Mouse (Mus musculus) lung, postnatal 0 days (tissue): ENCODE results near the gene Apobec4. TPM values are rescaled to one million over a fixed set of nuclear protein-coding genes. Genes with fewer than 3 reads are reported as not detected.

Experiments
- ATAC-seq: fragments of 200-750 bp; cut with Nextera tagmentation; 2 replicates; pipeline ENCODE4 v1.8.0; 2017; ENCODE audit warnings: moderate library complexity
- DNase-seq: peaks from one replicate; pipeline ENCODE4 v3.0.0-alpha.2; 2016; ENCODE audit warnings: low spot score
- H3K27ac ChIP-seq: fragments of 300-500 bp; sonication (generic); 2 replicates; pipeline ENCODE4 v1.5.1; 2014; ENCODE audit warnings: antibody characterized with exemption, mild to moderate bottlenecking, low read length, mixed read lengths
- H3K27me3 ChIP-seq: fragments of 300-500 bp; sonication (generic); replicated peaks from 2 replicates; pipeline ENCODE4 v1.6.1; 2014; ENCODE audit warnings: low read length, mixed read lengths; ENCODE audit not compliant: insufficient read depth
- H3K36me3 ChIP-seq: fragments of 300-500 bp; sonication (generic); 2 replicates; pipeline ENCODE4 v1.6.1; 2014; ENCODE audit warnings: low read length, mixed read lengths; ENCODE audit not compliant: insufficient read depth
- H3K4me1 ChIP-seq: fragments of 300-500 bp; sonication (generic); 2 replicates; pipeline ENCODE4 v1.6.1; 2014; ENCODE audit warnings: antibody characterized with exemption, low read depth, low read length, mixed read lengths; ENCODE audit not compliant: insufficient read depth
- H3K4me2 ChIP-seq: fragments of 300-500 bp; sonication (generic); replicated peaks from 2 replicates; pipeline ENCODE4 v1.6.1; 2014; ENCODE audit warnings: low read depth, mild to moderate bottlenecking, low read length, moderate library complexity, mixed read lengths
- H3K4me3 ChIP-seq: fragments of 300-500 bp; sonication (generic); 2 replicates; pipeline ENCODE4 v1.5.1; 2014; ENCODE audit warnings: low read depth, low read length
- H3K9ac ChIP-seq: fragments of 300-500 bp; sonication (generic); replicated peaks from 2 replicates; pipeline ENCODE4 v1.6.1; 2014; ENCODE audit warnings: low read depth, mild to moderate bottlenecking
- H3K9me3 ChIP-seq: fragments of 300-500 bp; sonication (generic); 2 replicates; pipeline ENCODE4 v1.6.1; 2016; ENCODE audit warnings: low read length, mixed read lengths
- CTCF ChIP-seq: IDR thresholded peaks from 2 replicates; pipeline ENCODE4 v1.5.1; 2016; ENCODE audit warnings: antibody characterized with exemption, mild to moderate bottlenecking
- EP300 ChIP-seq: IDR thresholded peaks from 2 replicates; pipeline ENCODE4 v1.6.1; 2016; ENCODE audit warnings: antibody characterized with exemption, mild to moderate bottlenecking, control low read depth
- WGBS: fragments of 180-500 bp; shearing (Covaris S2); extraction: QIAGEN DNeasy Blood & Tissue Kit; methylation state at CpG from one replicate; pipeline ENCODE4 v1.1.7; 2014; 5-methylcytosine and 5-hydroxymethylcytosine counted together
- polyA plus RNA-seq: library from polyadenylated mRNA; unstranded; fragments of >200 nt; fragmentation: Nextera tagmentation; extraction: Ambion mirVana; gene quantifications from 2 replicates; pipeline ENCODE4 v1.2.1, GENCODE M21; 2015

Apobec4 gene
- polyA plus RNA-seq, 1 experiment from 2014 or later = 0.74 TPM

GRCm38 (mm10) chr1:152786953-152787352 lies 36.6 kb downstream of the Apobec4 start:
- Histone ChIP-seq H3K4me2 (no peak overlapping the region), H3K27me3 (no peaks in the 10 kb centered on the region), H3K9me3 (no peaks in the 10 kb centered on the region), H3K27ac (no peak overlapping the region), H3K4me3 (no peak overlapping the region), H3K9ac (no peak overlapping the region), H3K4me1 (no peaks in the 10 kb centered on the region), H3K36me3 (no peaks in the 10 kb centered on the region)
- WGBS = 69% methylated on average over 4 of the region's 4 CpGs
- peak; percentile 67 for DNase-seq
- peak; percentile 31 for ATAC-seq
- TF ChIP-seq EP300 (peak; percentile 18; the same call in 1 of the 2 replicates), CTCF (no peak)

- 53% methylated on average over 4 of the region's 4 CpGs for WGBS
Observed at GRCm38 (mm10) chr1:152788121-152788660, 37.8 kb downstream of the Apobec4 start.

DNA sequence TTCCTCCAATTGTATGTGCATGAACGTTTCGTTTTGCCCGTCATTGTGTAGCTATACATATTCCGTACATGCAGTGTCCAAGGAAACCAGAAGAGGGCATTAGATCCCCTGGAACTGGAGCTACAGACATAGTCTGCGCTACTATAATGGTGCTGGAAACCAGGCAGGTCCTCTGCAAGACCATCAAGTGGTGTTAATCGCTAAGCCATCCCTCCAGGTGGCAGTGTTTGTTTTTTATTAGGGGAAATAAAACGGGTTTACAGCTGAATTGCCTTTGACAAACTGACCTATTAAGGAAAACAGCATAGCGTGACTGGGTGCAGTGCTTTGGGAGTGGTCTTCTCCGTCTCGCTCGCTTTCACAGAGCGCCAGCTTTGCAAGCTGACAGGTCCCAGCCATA lies 39.9 kb downstream of the Apobec4 start:
- H3K9me3 ChIP-seq = no peaks in the 10 kb centered on the region

More at GRCm38 (mm10) chr1:152788121-152788660, 37.8 kb downstream of the Apobec4 start:
- Histone ChIP-seq H3K9ac (no peak overlapping the region), H3K4me2 (no peak overlapping the region), H3K27me3 (no peaks in the 10 kb centered on the region), H3K4me3 (no peak overlapping the region), H3K27ac (no peak overlapping the region), H3K36me3 (no peaks in the 10 kb centered on the region), H3K4me1 (no peaks in the 10 kb centered on the region), H3K9me3 (no peaks in the 10 kb centered on the region)
- DNase-seq (no peak), ATAC-seq (no peak)
- TF ChIP-seq CTCF = no peak

GRCm38 (mm10) chr1:152790821-152791220 lies 40.5 kb downstream of the Apobec4 start:
- Histone ChIP-seq H3K9me3 (no peaks in the 10 kb centered on the region), H3K4me2 (no peak overlapping the region), H3K27me3 (no peaks in the 10 kb centered on the region), H3K4me1 (no peaks in the 10 kb centered on the region; the same call in 1 of the 2 replicates), H3K4me3 (no peak overlapping the region), H3K27ac (0 out of 2 replicates have a peak overlapping the region, but pooled peaks have one; percentile 1), H3K9ac (no peak overlapping the region), H3K36me3 (no peaks in the 10 kb centered on the region)
- peak; percentile 88 for ATAC-seq
- peak; percentile 77 for DNase-seq
- TF ChIP-seq CTCF (no peak), EP300 (peak; percentile 74)
- 12% methylated on average over 6 of the region's 6 CpGs for WGBS

More for the DNA sequence above, 39.9 kb downstream of the Apobec4 start:
- H3K4me2 ChIP-seq = no peak overlapping the region
- peak; percentile 67 for ATAC-seq
- H3K36me3 ChIP-seq = no peaks in the 10 kb centered on the region
- H3K27ac ChIP-seq = no peak overlapping the region
- no peaks in the 10 kb centered on the region for H3K27me3 ChIP-seq
- DNase-seq = peak; percentile 76
- 31% methylated on average over 12 of the region's 12 CpGs for WGBS
- no peak overlapping the region for H3K9ac ChIP-seq
- no peak overlapping the region for H3K4me3 ChIP-seq
- H3K4me1 ChIP-seq = no peaks in the 10 kb centered on the region; the same call in 1 of the 2 replicates
- TF ChIP-seq EP300 (no peak), CTCF (peak; percentile 78)

DNA sequence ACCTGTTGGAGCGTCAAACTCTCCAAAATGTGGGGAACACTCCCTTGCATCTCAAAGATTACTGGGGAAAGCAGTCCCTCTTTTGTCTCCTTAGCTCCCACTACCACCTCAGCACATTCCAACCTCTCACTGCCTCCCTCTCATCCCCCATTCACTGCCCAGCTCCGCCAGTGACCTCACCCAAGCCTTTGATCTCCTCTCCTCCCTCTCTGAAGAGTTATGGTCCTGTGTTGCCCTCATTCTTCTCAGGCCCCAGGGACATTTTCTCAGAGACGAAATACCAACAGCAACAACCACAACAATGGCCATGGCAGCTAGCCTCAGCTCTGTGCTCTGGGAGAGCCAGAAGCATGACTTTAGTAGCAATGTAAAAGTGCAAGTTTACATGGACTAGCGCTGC lies 40.9 kb downstream of the Apobec4 start:
- no peaks in the 10 kb centered on the region for H3K36me3 ChIP-seq
- no peaks in the 10 kb centered on the region; the same call in 1 of the 2 replicates for H3K4me1 ChIP-seq
- no peak overlapping the region for H3K4me3 ChIP-seq
- TF ChIP-seq CTCF = no peak
- TF ChIP-seq EP300 = no peak
- no peak overlapping the region for H3K9ac ChIP-seq
- H3K9me3 ChIP-seq = no peaks in the 10 kb centered on the region
- no peaks in the 10 kb centered on the region for H3K27me3 ChIP-seq
- ATAC-seq (peak; percentile 63), DNase-seq (peak; percentile 56)
- WGBS = 31% methylated on average over 4 of the region's 4 CpGs
- H3K4me2 ChIP-seq = no peak overlapping the region
- H3K27ac ChIP-seq = 0 out of 2 replicates have a peak overlapping the region, but pooled peaks have one; percentile 1

GRCm38 (mm10) chr1:152792736-152793494 lies 42.6 kb downstream of the Apobec4 start:
- ATAC-seq (no peak), DNase-seq (no peak)
- no peaks in the 10 kb centered on the region for H3K36me3 ChIP-seq
- WGBS = 64% methylated on average over 12 of the region's 12 CpGs
- no peak overlapping the region for H3K9ac ChIP-seq
- H3K9me3 ChIP-seq = no peaks in the 10 kb centered on the region
- H3K4me1 ChIP-seq = no peaks in the 10 kb centered on the region; the same call in 1 of the 2 replicates
- no peak overlapping the region for H3K4me3 ChIP-seq
- no peak for TF ChIP-seq EP300
- no peak for TF ChIP-seq CTCF
- no peaks in the 10 kb centered on the region for H3K27me3 ChIP-seq
- H3K4me2 ChIP-seq = no peak overlapping the region
- no peak overlapping the region for H3K27ac ChIP-seq
